Comparison of ENCODE assay signal across 36 mouse cellular contexts in the genomic region with DNA sequence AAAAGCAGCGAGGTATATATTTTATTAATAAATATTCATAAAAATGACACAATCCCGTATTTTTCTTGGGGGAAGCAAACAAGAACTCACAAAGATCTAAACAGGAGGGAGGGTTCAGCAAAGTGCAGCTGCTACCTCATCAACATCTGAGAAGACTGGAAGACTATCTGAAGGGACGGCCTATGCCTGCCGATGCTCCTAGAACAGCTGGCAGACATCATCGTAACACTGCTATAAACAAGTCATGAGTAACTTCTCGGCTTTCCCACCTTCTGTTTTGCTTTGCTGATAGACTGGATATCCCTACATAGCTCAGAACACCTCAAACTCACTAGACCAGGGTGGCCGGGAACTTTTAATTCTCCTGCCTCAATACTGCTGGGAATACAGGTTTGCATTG. TPM values are rescaled to one million over a fixed set of nuclear protein-coding genes. Genes with fewer than 3 reads are reported as not detected.
"Had no signal": no experiment of that assay in that cellular context is flagged by ENCODE, and none has a peak within 500 bp of the region (broad histone marks: within the 10 kb centered on the region; RNA-seq: fewer than 3 reads in every experiment).

No protein-coding gene starts in this region.

- H3K4me2 ChIP-seq: limb, embryonic 12.5 days; limb, embryonic 13.5 days; limb, embryonic 15.5 days; liver, embryonic 11.5 days; liver, embryonic 12.5 days; liver, embryonic 13.5 days; liver, embryonic 15.5 days; lung, embryonic 14.5 days; lung, embryonic 15.5 days; midbrain, embryonic 11.5 days; midbrain, embryonic 12.5 days; midbrain, embryonic 13.5 days; midbrain, embryonic 15.5 days; neural tube, embryonic 12.5 days; neural tube, embryonic 13.5 days had no signal

- H3K9ac ChIP-seq: limb, embryonic 12.5 days; limb, embryonic 13.5 days; limb, embryonic 15.5 days; liver, embryonic 12.5 days; liver, embryonic 13.5 days; liver, embryonic 14.5 days; liver, embryonic 15.5 days; liver, postnatal 0 days; lung, embryonic 14.5 days; lung, embryonic 15.5 days; midbrain, embryonic 12.5 days; midbrain, embryonic 13.5 days; midbrain, embryonic 15.5 days; neural tube, embryonic 12.5 days; neural tube, embryonic 13.5 days had no signal

- DNase-seq: left cerebral cortex, postnatal 4 days; liver; liver, embryonic 13.5 days; liver, postnatal 0 days; lung, adult 18-20 months; lung, adult 2 months; lung, embryonic 14.5 days; lung, postnatal 10 days; lung, postnatal 14 days; lung, postnatal 36 days; lung, postnatal 4 days; midbrain, embryonic 14.5 days had no signal

- H3K27me3 ChIP-seq: limb, embryonic 12.5 days; limb, embryonic 13.5 days; limb, embryonic 15.5 days; liver, embryonic 12.5 days; liver, embryonic 13.5 days; liver, embryonic 15.5 days; lung, embryonic 15.5 days; megakaryocyte, embryonic 14.5 days; midbrain, embryonic 12.5 days; midbrain, embryonic 13.5 days; midbrain, embryonic 15.5 days; neural tube, embryonic 12.5 days; neural tube, embryonic 13.5 days had no signal

- H3K9me3 ChIP-seq: limb, embryonic 10.5 days; limb, embryonic 12.5 days; limb, embryonic 13.5 days; limb, embryonic 15.5 days; liver, embryonic 12.5 days; liver, embryonic 13.5 days; liver, embryonic 15.5 days; lung, embryonic 15.5 days; megakaryocyte, embryonic 14.5 days; midbrain, embryonic 10.5 days; midbrain, embryonic 12.5 days; midbrain, embryonic 13.5 days; midbrain, embryonic 15.5 days; neural tube, embryonic 12.5 days; neural tube, embryonic 13.5 days had no signal

- H3K4me1 ChIP-seq: limb, embryonic 10.5 days; limb, embryonic 12.5 days; limb, embryonic 13.5 days; limb, embryonic 15.5 days; liver, embryonic 12.5 days; liver, embryonic 13.5 days; liver, embryonic 15.5 days; lung, embryonic 15.5 days; midbrain, embryonic 10.5 days; midbrain, embryonic 12.5 days; midbrain, embryonic 13.5 days; midbrain, embryonic 15.5 days; neural tube, embryonic 12.5 days; neural tube, embryonic 13.5 days had no signal

- H3K27ac ChIP-seq: limb, embryonic 10.5 days; limb, embryonic 12.5 days; limb, embryonic 13.5 days; limb, embryonic 15.5 days; liver, embryonic 12.5 days; liver, embryonic 13.5 days; liver, embryonic 14.5 days; liver, embryonic 15.5 days; lung, embryonic 15.5 days; macrophage; midbrain, embryonic 10.5 days; midbrain, embryonic 12.5 days; midbrain, embryonic 13.5 days; midbrain, embryonic 15.5 days; neural tube, embryonic 12.5 days; neural tube, embryonic 13.5 days had no signal

- ATAC-seq: liver, embryonic 12.5 days; liver, postnatal 0 days; lung, postnatal 0 days; midbrain, embryonic 13.5 days; midbrain, embryonic 15.5 days; midbrain, embryonic 16.5 days had no signal

- H3K4me3 ChIP-seq: limb, embryonic 10.5 days; limb, embryonic 12.5 days; limb, embryonic 13.5 days; limb, embryonic 15.5 days; liver, embryonic 12.5 days; liver, embryonic 13.5 days; liver, embryonic 15.5 days; lung, embryonic 15.5 days; megakaryocyte, embryonic 14.5 days; midbrain, embryonic 10.5 days; midbrain, embryonic 12.5 days; midbrain, embryonic 13.5 days; midbrain, embryonic 15.5 days; myocyte; neural tube, embryonic 12.5 days; neural tube, embryonic 13.5 days had no signal

RNA-seq across cellular contexts. Expression of gene Naip1, which starts 30.9 kb away (rescaled TPM):
- polyA plus RNA-seq: limb, embryonic 10.5 days; limb, embryonic 11.5 days; limb, embryonic 12.5 days; limb, embryonic 15.5 days; liver, embryonic 11.5 days; liver, embryonic 12.5 days; liver, embryonic 13.5 days; liver, embryonic 15.5 days; lung, embryonic 14.5 days; lung, embryonic 16.5 days; lung, postnatal 0 days; midbrain, embryonic 10.5 days; midbrain, embryonic 11.5 days; midbrain, embryonic 12.5 days; midbrain, embryonic 13.5 days; midbrain, embryonic 14.5 days; midbrain, embryonic 16.5 days; neural tube, embryonic 11.5 days had no signal
